Mouse (Mus musculus) spleen, adult 2 months (tissue): ENCODE data around the gene Krt83.

Experiments used
- CTCF ChIP-seq: fragments of 200-500 bp; IDR thresholded peaks from 2 replicates; pipeline ENCODE4 v1.5.1; 2011; ENCODE audit warnings: mild to moderate bottlenecking, inconsistent platforms; ENCODE audit not compliant: insufficient read depth, insufficient read length, insufficient replicate concordance; ENCODE audit errors: extremely low read depth
- POLR2A ChIP-seq: fragments of 200-500 bp; IDR thresholded peaks from 2 replicates; pipeline ENCODE4 v1.6.1; 2011; ENCODE audit warnings: low read depth, low read length, inconsistent platforms

DNA sequence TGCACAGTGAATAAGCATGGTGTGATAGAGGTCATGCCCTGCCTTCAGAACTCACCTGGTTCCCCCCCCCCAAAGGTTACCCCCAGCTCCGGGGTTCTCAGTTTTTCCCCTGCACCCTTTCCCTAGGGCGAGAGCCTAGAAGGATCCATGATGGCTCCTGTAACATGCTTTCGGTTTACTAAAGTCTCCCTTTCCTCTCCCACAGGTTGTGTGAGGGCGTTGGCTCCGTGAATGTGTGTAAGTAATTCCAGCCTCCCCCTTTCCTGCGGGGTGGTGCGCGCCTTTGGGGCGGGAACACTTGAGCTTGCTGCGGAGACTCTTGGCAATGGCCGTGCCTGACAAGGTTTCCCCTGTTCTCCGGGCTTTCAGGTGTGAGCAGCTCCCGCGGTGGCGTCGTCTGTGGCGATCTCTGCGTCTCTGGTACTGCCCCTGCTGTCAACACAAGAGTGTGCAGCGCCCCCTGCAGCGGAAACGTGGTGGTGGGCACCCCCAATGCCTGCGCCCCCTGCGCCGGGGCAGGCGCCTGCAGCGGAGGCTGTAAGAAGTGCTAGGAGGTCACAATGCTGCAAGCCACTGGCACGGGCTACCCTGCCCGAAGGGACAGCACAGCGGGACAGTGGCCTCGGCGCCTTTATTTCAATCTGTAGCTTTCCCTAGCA, 12.2 kb downstream of the Krt83 start:
- TF ChIP-seq POLR2A (no peak), CTCF (no peak)
